Mouse (Mus musculus): ENCODE measurements around the gene Tfip11. TPM values are rescaled to one million over a fixed set of nuclear protein-coding genes. Genes with fewer than 3 reads are reported as not detected.

Tfip11 gene
- 26.4 and 26.9 TPM in 2 replicates for polyA plus RNA-seq (2016; fragmentation: Nextera tagmentation; extraction: Ambion mirVana)

DNA sequence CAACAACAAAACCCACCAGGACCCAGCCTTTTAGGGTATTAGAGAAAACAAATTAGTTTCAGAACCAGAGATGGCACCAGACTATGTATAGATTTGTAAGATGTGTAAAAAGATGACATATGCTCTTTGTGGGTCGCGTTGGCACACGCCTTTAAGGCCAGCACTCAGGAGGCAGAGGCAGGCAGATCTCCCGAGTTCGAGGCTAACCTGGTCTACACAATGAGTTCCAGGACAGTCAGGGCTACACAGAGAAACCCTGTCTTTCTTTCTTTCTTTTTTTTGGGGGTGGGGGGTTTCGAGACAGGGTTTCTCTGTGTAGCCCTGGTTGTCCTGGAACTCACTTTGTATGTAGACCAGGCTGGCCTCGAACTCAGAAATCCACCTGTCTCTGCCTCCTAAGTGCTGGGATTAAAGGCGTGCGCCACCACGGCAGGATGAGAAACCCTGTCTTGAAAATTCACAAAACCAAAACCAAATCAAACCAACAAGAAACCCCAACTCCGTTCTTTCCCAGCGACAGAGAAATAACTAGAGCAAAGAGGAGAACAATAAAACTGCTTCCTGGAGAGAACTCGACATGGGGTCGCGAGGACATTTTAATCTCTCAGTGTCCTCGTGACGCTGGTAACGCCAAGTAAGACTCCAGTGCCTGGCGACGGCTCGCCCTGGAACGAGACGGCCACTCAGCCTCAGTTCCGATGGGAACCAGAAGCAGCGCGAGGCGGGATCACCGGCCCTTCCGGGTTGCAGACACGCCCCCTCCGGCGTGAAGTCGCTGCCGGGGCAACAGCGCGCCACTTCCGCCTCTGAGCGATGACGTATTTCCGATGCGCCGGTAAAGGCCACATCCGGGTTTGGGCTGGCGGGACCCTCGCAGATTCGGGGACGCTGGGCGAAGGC is at the start of gene Tfip11:
Gene Tfip11 (plus strand): TSS at position 813 of the 900 bp plus-strand sequence.
- DNase-seq (ENCODE audit: low spot score): peak; percentile 96
- 7% methylated on average over 48 of the region's 48 CpGs for WGBS
- H3K4me3 ChIP-seq: peak within 1 kb of the TSS; percentile 99
- H3K9me3 ChIP-seq: no peaks in the 10 kb centered on the region
- H3K36me3 ChIP-seq: peaks cover 30% of the 10 kb centered on the region
- peak within 1 kb of the TSS; percentile 87 for H3K27ac ChIP-seq
- no peaks in the 10 kb centered on the region for H3K27me3 ChIP-seq (ENCODE audit: insufficient read depth, poor library complexity, severe bottlenecking)
- H3K4me1 ChIP-seq: peaks cover 24% of the 10 kb centered on the region

DNA sequence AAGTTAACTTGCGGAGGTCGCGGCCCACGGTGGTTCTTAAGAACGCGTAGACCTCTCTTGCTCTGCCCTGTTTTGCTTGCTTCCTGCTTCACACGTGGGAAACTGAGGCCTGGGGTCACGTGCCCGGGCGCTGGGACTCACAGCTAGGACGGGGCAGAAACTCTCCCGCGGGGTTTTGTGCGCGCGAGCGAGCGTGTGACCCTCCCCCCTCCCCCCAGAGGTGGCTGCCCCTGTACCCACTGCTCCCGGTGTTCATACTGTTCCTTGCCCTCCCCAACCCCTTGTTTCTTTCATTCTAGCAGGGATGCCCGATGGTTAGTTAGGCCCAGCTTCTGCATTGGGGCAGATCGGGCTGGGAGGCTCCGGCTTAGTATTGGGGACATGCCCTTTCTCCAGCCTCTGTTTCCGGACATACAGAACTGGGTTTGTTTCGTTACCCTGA is 49.2 kb upstream of the Tfip11 start:
- Histone ChIP-seq H3K9me3 (no peaks in the 10 kb centered on the region), H3K27ac (peak overlapping the region; percentile 91), H3K4me3 (peak overlapping the region; percentile 85), H3K27me3 (ENCODE audit: insufficient read depth, poor library complexity, severe bottlenecking) (no peaks in the 10 kb centered on the region), H3K4me1 (peaks cover 52% of the 10 kb centered on the region), H3K36me3 (no peaks in the 10 kb centered on the region)
- 1% methylated on average over 21 of the region's 24 CpGs for WGBS
- DNase-seq (ENCODE audit: low spot score): peak; percentile 81

DNA sequence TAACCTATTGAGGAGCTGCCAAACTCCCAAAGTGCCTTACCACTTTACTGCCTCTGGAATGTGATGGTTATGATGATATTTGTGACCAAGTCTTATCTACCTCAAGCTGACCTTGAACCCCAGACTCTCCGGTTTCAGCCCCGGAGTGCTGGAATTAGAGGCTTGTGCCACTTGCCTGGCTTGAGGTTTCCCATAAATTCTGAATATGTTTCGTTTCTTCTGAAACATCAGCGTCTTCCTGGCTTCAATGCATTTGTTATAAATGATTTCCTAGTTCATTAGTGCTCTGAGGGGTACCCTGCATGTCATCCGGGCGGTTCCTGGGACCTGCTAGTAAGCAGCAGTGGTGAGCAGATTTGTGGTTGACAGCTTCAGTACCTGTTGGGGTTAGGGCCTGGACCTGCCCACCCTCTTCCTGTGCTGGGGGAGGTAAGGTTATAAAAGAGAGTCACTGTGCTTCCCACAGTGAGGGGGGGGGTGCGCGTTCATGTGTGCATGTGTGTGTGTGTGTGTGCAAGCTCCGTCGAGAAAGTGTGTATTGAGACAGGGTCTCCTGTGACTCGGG is 48.2 kb upstream of the Tfip11 start:
- Histone ChIP-seq H3K27ac (no peak overlapping the region), H3K4me1 (peaks cover 63% of the 10 kb centered on the region), H3K9me3 (no peaks in the 10 kb centered on the region), H3K4me3 (peak overlapping the region; percentile 85; the same call in 1 of the 2 replicates), H3K27me3 (ENCODE audit: insufficient read depth, poor library complexity, severe bottlenecking) (no peaks in the 10 kb centered on the region), H3K36me3 (no peaks in the 10 kb centered on the region)
- DNase-seq (ENCODE audit: low spot score): no peak
- 92% methylated on average over 11 of the region's 11 CpGs for WGBS

DNA sequence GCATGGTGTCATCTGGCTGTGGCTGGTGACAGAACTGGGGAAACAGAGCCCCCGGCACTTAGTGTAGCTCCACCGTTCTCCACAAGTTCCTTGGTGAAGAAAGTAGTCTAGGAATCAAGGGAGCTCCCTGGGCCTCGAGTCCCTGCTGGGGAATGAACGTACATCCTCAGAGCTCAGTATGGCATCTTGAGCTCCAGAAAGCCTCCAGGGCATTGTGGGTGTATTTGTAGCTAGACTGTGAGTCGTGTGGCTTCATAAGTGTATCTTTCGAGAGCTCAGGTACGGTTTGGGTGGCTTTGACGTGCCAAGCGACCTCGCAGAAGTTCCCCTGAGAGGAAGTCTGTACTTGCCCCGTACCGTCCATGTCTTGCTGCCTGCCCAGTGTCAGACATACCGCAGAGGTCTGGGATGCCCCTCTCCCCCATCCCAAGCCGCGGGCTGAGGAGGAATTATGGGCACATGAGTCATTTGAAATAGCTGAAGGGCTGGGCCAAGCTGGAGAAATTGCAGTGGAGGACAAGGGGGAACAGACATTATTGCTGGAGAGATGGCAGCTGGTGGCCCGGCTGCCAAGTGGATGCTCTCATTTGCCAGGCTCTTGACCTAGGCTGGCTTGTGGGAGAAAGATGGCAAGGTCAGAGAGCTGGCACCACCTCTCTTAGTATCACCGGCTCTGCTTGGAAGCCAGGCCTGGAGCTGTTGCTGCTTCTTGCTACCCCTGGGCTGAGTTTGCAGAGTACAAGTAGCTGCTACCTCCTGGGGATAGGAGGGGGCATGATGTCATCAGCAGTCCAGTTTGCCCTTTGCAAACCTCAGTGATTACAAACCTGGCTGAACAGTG is 46.8 kb upstream of the Tfip11 start:
- Histone ChIP-seq H3K9me3 (no peaks in the 10 kb centered on the region), H3K27ac (peak overlapping the region; percentile 18; the same call in 1 of the 2 replicates), H3K27me3 (ENCODE audit: insufficient read depth, poor library complexity, severe bottlenecking) (no peaks in the 10 kb centered on the region), H3K4me3 (no peak overlapping the region), H3K4me1 (peaks cover 76% of the 10 kb centered on the region), H3K36me3 (no peaks in the 10 kb centered on the region)
- no peak for DNase-seq (ENCODE audit: low spot score)
- 78% methylated on average over 17 of the region's 17 CpGs for WGBS

DNA sequence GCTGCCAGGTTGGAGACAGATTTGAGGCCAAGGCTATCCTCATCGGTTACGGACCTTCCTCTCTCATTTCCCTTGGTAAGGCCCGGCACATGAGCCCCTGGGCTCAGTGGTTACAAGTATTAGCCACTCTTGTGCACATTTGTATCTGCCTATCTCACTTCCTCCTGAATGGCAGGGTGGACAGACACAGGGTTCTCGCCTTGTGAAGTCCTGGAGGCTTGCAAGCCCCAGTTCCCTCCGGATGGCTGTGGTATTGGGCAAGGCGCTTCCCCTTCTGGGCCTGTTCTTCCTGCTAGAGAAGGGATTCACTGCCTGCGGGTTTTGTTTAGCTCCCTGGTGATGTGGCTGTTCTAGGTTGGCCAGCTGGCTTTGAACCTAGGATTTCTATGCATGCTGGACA is 46.0 kb upstream of the Tfip11 start:
- Histone ChIP-seq H3K36me3 (no peaks in the 10 kb centered on the region), H3K27ac (peak overlapping the region; percentile 18; the same call in 1 of the 2 replicates), H3K4me1 (peaks cover 84% of the 10 kb centered on the region), H3K4me3 (no peak overlapping the region), H3K9me3 (no peaks in the 10 kb centered on the region), H3K27me3 (ENCODE audit: insufficient read depth, poor library complexity, severe bottlenecking) (no peaks in the 10 kb centered on the region)
- WGBS: 72% methylated on average over 7 of the region's 7 CpGs
- DNase-seq (ENCODE audit: low spot score): no peak

DNA sequence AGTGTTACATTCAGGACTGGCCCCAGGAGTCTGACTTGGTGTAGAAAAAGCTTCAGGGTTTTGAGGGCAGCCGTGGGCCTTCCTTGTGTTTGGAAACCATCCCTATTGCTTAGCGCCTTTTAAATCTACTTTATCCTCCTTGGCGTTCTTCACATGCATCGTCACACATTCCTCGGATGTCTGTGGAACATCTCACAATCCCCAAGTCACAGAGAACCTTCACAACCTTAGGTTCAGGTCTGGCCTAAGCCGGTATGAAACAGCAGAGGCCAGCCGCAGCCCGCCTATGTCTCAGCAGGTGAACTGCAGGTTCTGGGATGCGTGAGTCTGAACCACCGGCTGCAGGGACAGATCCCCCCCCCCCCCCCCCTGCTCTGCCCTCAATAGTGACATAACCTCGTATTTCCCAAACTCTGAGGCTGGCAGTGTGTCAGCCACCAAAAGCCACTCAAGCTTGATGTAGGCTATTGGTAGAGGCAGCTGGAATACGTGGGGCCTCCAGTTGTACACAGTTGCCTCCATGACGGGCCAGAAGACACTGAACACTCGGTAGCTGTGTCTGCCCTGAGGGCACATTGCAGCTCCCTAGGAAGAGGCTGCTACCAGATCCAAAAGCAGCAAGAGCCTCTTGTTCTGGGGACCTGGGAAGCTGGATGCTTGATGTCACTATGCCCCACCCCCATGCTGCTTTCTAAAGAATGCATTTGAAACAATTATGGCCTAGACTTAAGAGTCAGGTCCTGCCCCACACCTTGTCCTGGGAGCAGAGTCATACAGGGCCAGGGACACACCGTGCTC is 45.1 kb upstream of the Tfip11 start:
- H3K4me3 ChIP-seq: no peak overlapping the region
- no peak for DNase-seq (ENCODE audit: low spot score)
- H3K27me3 ChIP-seq (ENCODE audit: insufficient read depth, poor library complexity, severe bottlenecking): no peaks in the 10 kb centered on the region
- H3K9me3 ChIP-seq: no peaks in the 10 kb centered on the region
- H3K36me3 ChIP-seq: no peaks in the 10 kb centered on the region
- peaks cover 87% of the 10 kb centered on the region for H3K4me1 ChIP-seq
- 0 out of 2 replicates have a peak overlapping the region, but pooled peaks have one; percentile 25 for H3K27ac ChIP-seq
- WGBS: 64% methylated on average over 15 of the region's 15 CpGs

DNA sequence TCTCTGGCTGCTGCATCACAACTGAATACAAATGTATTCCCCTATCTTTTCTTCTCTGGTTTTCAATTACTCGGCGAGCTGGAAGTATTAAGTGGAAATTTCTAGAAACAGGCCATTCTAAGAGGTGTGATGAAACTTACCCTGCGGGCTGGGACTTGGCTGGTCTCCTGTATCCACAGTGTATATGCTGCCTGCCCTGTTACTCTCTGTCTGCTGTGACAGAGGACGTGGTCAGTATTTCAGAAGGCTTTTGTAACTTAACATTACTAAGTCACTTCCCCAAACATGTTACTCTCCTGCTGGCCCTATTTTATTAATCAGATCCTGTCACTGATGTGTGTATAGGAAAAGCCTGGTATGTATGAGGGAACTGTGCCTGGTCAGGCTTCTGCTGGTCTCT is 44.5 kb upstream of the Tfip11 start:
- WGBS: 85% methylated on average over 4 of the region's 4 CpGs
- no peak for DNase-seq (ENCODE audit: low spot score)
- no peaks in the 10 kb centered on the region for H3K9me3 ChIP-seq
- no peak overlapping the region for H3K4me3 ChIP-seq
- no peaks in the 10 kb centered on the region for H3K27me3 ChIP-seq (ENCODE audit: insufficient read depth, poor library complexity, severe bottlenecking)
- no peak overlapping the region; the same call in 1 of the 2 replicates for H3K27ac ChIP-seq
- H3K4me1 ChIP-seq: peaks cover 90% of the 10 kb centered on the region
- no peaks in the 10 kb centered on the region for H3K36me3 ChIP-seq

DNA sequence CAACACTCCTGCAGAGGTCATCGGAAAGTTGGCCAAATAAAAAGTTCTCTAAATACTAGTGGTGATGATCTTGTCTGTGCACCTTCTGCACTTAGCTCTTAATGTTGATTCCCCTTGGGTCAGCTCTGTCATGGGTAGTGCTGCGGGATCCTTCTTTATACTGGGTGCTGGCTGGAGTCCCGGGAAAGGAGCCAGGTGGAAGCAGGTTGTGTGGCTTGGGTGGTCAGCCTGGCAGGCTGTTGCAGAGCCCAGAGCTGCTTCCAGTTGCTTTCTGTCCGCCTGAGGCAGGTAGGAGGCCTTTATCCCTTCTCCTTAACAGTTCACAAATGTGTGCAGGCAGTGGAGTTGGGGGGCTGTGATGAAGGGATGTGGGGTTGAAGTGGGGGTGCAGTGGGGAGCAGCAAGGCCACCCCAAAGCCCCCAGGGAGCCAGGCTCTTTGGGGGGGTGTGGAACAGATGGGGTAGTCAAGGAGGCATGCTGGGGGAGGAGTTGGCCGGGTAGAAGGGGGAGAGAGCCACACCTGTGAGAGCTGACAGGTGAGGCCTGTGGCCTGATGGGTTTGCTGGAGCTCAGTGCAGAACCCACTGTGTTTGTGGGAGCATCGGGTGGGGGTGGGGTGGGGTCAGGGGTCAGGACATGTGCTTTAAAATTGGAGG is 43.9 kb upstream of the Tfip11 start:
- Histone ChIP-seq H3K27ac (peak overlapping the region; percentile 2; the same call in 1 of the 2 replicates), H3K36me3 (no peaks in the 10 kb centered on the region), H3K9me3 (no peaks in the 10 kb centered on the region), H3K4me1 (peaks cover 88% of the 10 kb centered on the region), H3K4me3 (no peak overlapping the region), H3K27me3 (ENCODE audit: insufficient read depth, poor library complexity, severe bottlenecking) (no peaks in the 10 kb centered on the region)
- DNase-seq (ENCODE audit: low spot score): no peak
- WGBS: 70% methylated on average over 6 of the region's 6 CpGs

DNA sequence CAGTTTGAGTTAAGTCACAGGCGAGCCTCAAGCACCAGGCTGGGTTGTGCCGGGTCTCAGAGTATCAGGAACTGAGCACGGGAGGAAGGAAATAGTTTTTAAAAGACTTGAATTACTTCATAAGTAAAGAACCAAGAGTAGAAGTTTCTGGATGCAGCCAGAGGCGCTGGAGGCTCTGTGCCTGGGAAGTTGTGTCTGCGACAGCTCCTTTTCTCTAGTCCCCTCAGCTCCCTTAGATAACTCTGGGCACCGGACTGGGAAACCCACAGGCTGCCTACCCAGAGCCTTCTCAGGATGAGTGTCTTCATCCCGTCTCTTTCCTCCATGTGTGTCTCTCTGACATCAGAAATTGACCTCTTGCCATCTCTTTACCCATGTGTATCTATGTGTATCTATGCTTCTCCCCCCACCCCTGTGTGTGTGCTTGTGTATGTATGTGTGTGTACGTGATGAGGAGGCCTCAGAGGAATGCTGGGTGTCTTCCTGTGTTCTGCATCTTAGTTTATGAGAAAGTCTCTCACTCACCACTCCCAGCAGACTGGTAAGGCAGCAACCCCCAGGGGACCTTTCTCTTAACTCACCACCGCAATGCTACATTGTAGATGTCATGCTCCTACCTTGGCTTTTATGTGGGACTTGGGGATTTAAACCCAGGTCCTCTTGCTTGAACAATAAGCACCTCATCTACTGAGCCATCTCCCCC is 43.2 kb upstream of the Tfip11 start:
- 56% methylated on average over 9 of the region's 9 CpGs for WGBS
- peak overlapping the region; percentile 69; the same call in 1 of the 2 replicates for H3K27ac ChIP-seq
- no peaks in the 10 kb centered on the region for H3K9me3 ChIP-seq
- no peaks in the 10 kb centered on the region for H3K36me3 ChIP-seq
- no peaks in the 10 kb centered on the region for H3K27me3 ChIP-seq (ENCODE audit: insufficient read depth, poor library complexity, severe bottlenecking)
- no peak overlapping the region for H3K4me3 ChIP-seq
- H3K4me1 ChIP-seq: peaks cover 88% of the 10 kb centered on the region
- DNase-seq (ENCODE audit: low spot score): no peak

DNA sequence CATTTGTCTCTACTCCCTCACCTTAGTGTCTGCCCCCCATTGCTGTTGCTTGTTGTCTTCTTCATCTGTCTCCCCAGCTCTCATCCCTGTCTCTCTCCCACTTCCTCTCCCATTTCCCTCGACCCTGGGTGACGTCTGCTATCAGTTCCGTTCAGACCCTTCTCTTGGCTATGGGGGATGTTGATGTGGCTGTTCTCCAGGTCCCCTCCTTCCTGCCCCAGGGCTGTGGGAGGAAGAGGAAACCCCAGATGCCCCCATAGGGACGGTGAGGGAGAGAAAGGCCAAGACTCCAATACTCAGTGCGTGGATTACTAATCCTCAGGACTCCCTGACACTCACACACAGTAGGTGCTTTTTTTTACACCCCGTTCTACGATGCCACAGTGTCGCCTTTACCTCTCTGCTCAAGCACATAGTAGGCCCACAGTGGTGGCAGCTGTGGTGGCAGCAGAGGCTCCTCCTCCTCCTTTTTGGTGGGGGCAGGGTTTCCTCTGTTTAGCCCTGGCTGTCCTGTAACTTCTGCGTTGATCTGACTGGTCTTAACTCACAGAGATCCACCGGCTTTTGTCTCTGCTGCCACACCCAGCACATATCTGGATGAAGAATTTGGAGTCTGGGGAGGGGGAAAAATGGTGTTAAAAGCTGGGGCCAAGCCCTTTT is 42.5 kb upstream of the Tfip11 start:
- Histone ChIP-seq H3K36me3 (no peaks in the 10 kb centered on the region), H3K4me3 (no peak overlapping the region), H3K9me3 (no peaks in the 10 kb centered on the region), H3K27me3 (ENCODE audit: insufficient read depth, poor library complexity, severe bottlenecking) (no peaks in the 10 kb centered on the region), H3K27ac (peak overlapping the region; percentile 69), H3K4me1 (peaks cover 89% of the 10 kb centered on the region)
- no peak for DNase-seq (ENCODE audit: low spot score)
- 51% methylated on average over 10 of the region's 10 CpGs for WGBS

DNA sequence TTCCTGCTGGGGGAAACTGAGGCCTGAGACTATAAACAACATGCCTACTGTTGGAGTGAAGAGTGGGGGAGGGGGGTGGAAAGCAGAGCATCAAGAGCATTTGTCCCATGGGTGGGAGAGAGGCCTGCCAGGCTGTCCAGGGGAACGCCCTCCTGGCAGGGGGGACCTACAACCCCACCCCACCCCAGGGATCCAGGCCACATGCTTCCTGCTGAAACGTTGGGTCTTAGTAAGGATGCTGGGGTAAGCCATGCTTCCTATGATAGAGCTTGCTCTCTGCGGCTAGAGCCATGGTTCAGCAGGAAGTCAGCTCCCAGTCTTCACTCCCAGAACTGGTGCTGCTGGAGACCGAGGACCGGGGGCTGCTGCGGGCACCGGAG is 42.0 kb upstream of the Tfip11 start:
- Histone ChIP-seq H3K4me1 (peaks cover 88% of the 10 kb centered on the region), H3K27ac (peak overlapping the region; percentile 69), H3K27me3 (ENCODE audit: insufficient read depth, poor library complexity, severe bottlenecking) (no peaks in the 10 kb centered on the region), H3K4me3 (no peak overlapping the region), H3K9me3 (no peaks in the 10 kb centered on the region), H3K36me3 (no peaks in the 10 kb centered on the region)
- WGBS: 58% methylated on average over 7 of the region's 7 CpGs
- DNase-seq (ENCODE audit: low spot score): no peak
